Mouse (Mus musculus): ENCODE data around the gene Mical2. TPM values are rescaled to one million over a fixed set of nuclear protein-coding genes. Genes with fewer than 3 reads are reported as not detected.

Gene Mical2
- total and polyA plus RNA-seq, 3 experiments, result not detected

DNA sequence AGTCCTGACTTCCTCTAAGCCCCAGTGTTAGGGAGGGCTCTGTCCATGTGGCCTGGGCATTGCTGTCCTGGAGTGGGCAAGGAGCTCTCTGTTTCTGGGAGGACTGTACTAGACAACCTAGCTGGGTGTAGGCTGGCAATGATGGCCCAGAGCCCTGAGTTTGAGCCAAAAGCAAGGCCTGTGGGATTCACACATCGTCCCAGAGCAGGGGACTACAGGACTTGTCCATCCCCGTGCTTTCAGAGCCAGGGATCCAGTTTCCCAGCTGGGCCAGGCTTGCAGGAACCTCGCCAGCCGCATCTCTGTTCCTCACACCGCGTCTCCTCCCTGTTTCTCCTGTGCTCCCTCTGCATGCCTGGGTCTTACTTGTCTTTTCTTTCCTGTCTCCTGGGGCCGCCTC, 107.7 kb downstream of the Mical2 start:
- Histone ChIP-seq H3K27ac (ENCODE audit: insufficient read depth, low read depth) (no peak overlapping the region), H3K4me2 (ENCODE audit: insufficient read depth, low read depth, poor library complexity, severe bottlenecking) (no peak overlapping the region), H3K9ac (ENCODE audit: insufficient read depth, low read depth) (no peak overlapping the region), H3K4me1 (ENCODE audit: control insufficient read depth in 1 of 2, insufficient read depth in 2 of 2) (no peaks in the 10 kb centered on the region), H3K4me3 (replicated peaks in 1 of 3; ENCODE audit: low read depth in 2 of 3, low read length in 2 of 3, poor library complexity in 1 of 3) (no peak overlapping the region), H3K79me2 (replicated peaks; ENCODE audit: control insufficient read depth, extremely low read depth, insufficient read depth, poor library complexity, severe bottlenecking) (no peaks in the 10 kb centered on the region), H3K9me3 (replicated peaks; ENCODE audit: low read length) (no peaks in the 10 kb centered on the region), H3K36me3 (replicated peaks in 1 of 2; ENCODE audit: control insufficient read depth in 1 of 2, insufficient read depth in 1 of 2, low read length in 1 of 2) (no peaks in the 10 kb centered on the region), H3K27me3 (replicated peaks) (peaks cover 75% of the 10 kb centered on the region)
- in situ Hi-C loops (cut with MboI; ENCODE audit: low pct_ligation_motif_present, low pct_unique_long_range_greater_than_20kb, low sequenced_read_pairs), result no loop called here
- no peak for DNase-seq (ENCODE audit: extremely low read depth)
- dilution Hi-C loops (cut with MboI; ENCODE audit: extremely low pct_ligation_motif_present, extremely low pct_unique_long_range_greater_than_20kb, low sequenced_read_pairs), result no loop called here
- TF ChIP-seq CHD1 (IDR thresholded peaks at IDR 0.05; ENCODE audit: low read depth, low read length) (no peak), ELF1 (IDR thresholded peaks at IDR 0.05; ENCODE audit: low read depth, low read length) (no peak), SMC3 (IDR thresholded peaks at IDR 0.05; ENCODE audit: low read depth, low read length) (no peak), RCOR1 (conservative IDR thresholded peaks at IDR 0.05; ENCODE audit: low read depth, low read length) (no peak), CTCF (conservative IDR thresholded peaks at IDR 0.05 in 1 of 2, IDR thresholded peaks at IDR 0.05 in 1 of 2; ENCODE audit: low read depth in 2 of 2, low read length in 2 of 2) (no peak), ZKSCAN1 (IDR thresholded peaks at IDR 0.05; ENCODE audit: borderline replicate concordance, low read depth, low read length) (no peak), USF2 (conservative IDR thresholded peaks at IDR 0.05; ENCODE audit: low read depth, low read length) (no peak), BHLHE40 (IDR thresholded peaks at IDR 0.05; ENCODE audit: low read depth, low read length) (no peak)

DNA sequence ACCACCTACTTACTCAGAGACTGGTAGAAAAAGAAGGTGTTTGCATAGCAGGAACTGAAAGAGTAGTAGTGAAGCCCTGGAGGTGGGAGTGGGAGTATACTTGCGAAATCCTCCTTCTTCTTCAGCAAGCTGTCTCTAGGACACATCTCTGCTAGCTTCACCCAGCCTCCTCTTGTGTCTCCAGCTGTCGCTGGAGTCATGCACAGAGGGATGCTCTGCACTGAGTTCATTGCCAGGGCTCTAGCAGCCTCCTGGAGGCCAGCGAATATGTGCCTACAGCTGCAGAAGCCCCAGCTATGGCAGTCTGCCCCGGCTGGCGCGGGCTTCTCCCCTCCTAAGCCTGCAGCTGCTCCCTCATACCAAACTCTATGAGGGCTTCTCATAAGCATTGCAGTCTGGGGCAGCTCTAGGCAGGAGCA, 110.6 kb downstream of the Mical2 start:
- no peaks in the 10 kb centered on the region for H3K36me3 ChIP-seq (replicated peaks in 1 of 2; ENCODE audit: control insufficient read depth in 1 of 2, insufficient read depth in 1 of 2, low read length in 1 of 2)
- no peak overlapping the region for H3K4me2 ChIP-seq (ENCODE audit: insufficient read depth, low read depth, poor library complexity, severe bottlenecking)
- no peak overlapping the region for H3K27ac ChIP-seq (ENCODE audit: insufficient read depth, low read depth)
- H3K9ac ChIP-seq (ENCODE audit: insufficient read depth, low read depth), result no peak overlapping the region
- peaks cover 79% of the 10 kb centered on the region for H3K27me3 ChIP-seq (replicated peaks)
- H3K4me3 ChIP-seq (replicated peaks in 1 of 3; ENCODE audit: low read depth in 2 of 3, low read length in 2 of 3, poor library complexity in 1 of 3), result no peak overlapping the region
- DNase-seq (ENCODE audit: extremely low read depth), result no peak
- dilution Hi-C loops (cut with MboI; ENCODE audit: extremely low pct_ligation_motif_present, extremely low pct_unique_long_range_greater_than_20kb, low sequenced_read_pairs) (no loop called here), in situ Hi-C loops (cut with MboI; ENCODE audit: low pct_ligation_motif_present, low pct_unique_long_range_greater_than_20kb, low sequenced_read_pairs) (no loop called here)
- TF ChIP-seq RCOR1 (conservative IDR thresholded peaks at IDR 0.05; ENCODE audit: low read depth, low read length) (no peak), SIN3A (IDR thresholded peaks at IDR 0.05; ENCODE audit: low read length) (no peak)
- H3K9me3 ChIP-seq (replicated peaks; ENCODE audit: low read length), result no peaks in the 10 kb centered on the region
- peaks cover 0 to 13% of the 10 kb centered on the region in 2 experiments; a peak in 2 of 4 replicates for H3K4me1 ChIP-seq (ENCODE audit: control insufficient read depth in 1 of 2, insufficient read depth in 2 of 2)
- no peaks in the 10 kb centered on the region for H3K79me2 ChIP-seq (replicated peaks; ENCODE audit: control insufficient read depth, extremely low read depth, insufficient read depth, poor library complexity, severe bottlenecking)

DNA sequence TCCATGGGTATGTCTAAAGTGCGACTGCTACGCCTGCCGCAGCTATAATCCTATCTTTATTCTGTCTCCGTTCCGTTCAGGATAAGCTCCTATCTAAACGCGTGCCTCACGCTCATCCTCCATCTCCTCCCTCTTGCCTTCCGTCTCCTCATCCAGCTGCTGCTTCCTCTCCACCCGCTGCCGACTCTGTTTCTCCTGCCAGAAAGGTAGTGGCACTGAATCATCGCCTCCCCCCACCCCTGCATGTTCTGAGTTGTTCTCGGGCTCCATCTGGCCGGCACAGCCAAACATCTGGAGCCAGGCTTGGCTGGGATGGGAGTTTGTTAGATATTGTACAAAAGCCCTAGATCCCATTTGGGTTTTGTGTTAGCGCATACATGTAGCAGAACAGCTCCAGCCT, 111.1 kb downstream of the Mical2 start:
- H3K4me2 ChIP-seq (ENCODE audit: insufficient read depth, low read depth, poor library complexity, severe bottlenecking), result no peak overlapping the region
- peaks cover 0 to 14% of the 10 kb centered on the region in 2 experiments; a peak in 2 of 4 replicates for H3K4me1 ChIP-seq (ENCODE audit: control insufficient read depth in 1 of 2, insufficient read depth in 2 of 2)
- dilution Hi-C loops (cut with MboI; ENCODE audit: extremely low pct_ligation_motif_present, extremely low pct_unique_long_range_greater_than_20kb, low sequenced_read_pairs) (no loop called here), in situ Hi-C loops (cut with MboI; ENCODE audit: low pct_ligation_motif_present, low pct_unique_long_range_greater_than_20kb, low sequenced_read_pairs) (no loop called here)
- no peak overlapping the region for H3K4me3 ChIP-seq (replicated peaks in 1 of 3; ENCODE audit: low read depth in 2 of 3, low read length in 2 of 3, poor library complexity in 1 of 3)
- no peaks in the 10 kb centered on the region for H3K79me2 ChIP-seq (replicated peaks; ENCODE audit: control insufficient read depth, extremely low read depth, insufficient read depth, poor library complexity, severe bottlenecking)
- H3K9me3 ChIP-seq (replicated peaks; ENCODE audit: low read length), result no peaks in the 10 kb centered on the region
- no peak overlapping the region for H3K9ac ChIP-seq (ENCODE audit: insufficient read depth, low read depth)
- no peaks in the 10 kb centered on the region for H3K36me3 ChIP-seq (replicated peaks in 1 of 2; ENCODE audit: control insufficient read depth in 1 of 2, insufficient read depth in 1 of 2, low read length in 1 of 2)
- no peak overlapping the region for H3K27ac ChIP-seq (ENCODE audit: insufficient read depth, low read depth)
- TF ChIP-seq TBP (conservative IDR thresholded peaks at IDR 0.05; ENCODE audit: low read depth, low read length) (no peak), SIN3A (IDR thresholded peaks at IDR 0.05; ENCODE audit: low read length) (no peak), POLR2AphosphoS2 (IDR thresholded peaks at IDR 0.05; ENCODE audit: low read depth, low read length) (no peak), JUND (conservative IDR thresholded peaks at IDR 0.05; ENCODE audit: low read depth, low read length) (no peak), USF1 (IDR thresholded peaks at IDR 0.05; ENCODE audit: low read depth, low read length) (no peak), USF2 (conservative IDR thresholded peaks at IDR 0.05; ENCODE audit: low read depth, low read length) (no peak), TCF12 (IDR thresholded peaks at IDR 0.05; ENCODE audit: low read depth, low read length) (no peak), KAT2A (IDR thresholded peaks at IDR 0.05; ENCODE audit: insufficient replicate concordance, low read length) (no peak), MYC (IDR thresholded peaks at IDR 0.05; ENCODE audit: low read depth, low read length) (no peak), PAX5 (IDR thresholded peaks at IDR 0.05; ENCODE audit: low read length) (no peak), GABPA (IDR thresholded peaks at IDR 0.05; ENCODE audit: insufficient replicate concordance, low read depth, low read length) (no peak)
- no peak for DNase-seq (ENCODE audit: extremely low read depth)
- H3K27me3 ChIP-seq (replicated peaks), result peaks cover 82% of the 10 kb centered on the region

Measured in CH12.LX (cell line).